Mouse (Mus musculus): ENCODE results near the gene Chrm1. TPM values are rescaled to one million over a fixed set of nuclear protein-coding genes. Genes with fewer than 3 reads are reported as not detected.

The Chrm1 gene
- total RNA-seq, 2 experiments from 2014 or later, result 0.05 to 0.10 TPM

DNA sequence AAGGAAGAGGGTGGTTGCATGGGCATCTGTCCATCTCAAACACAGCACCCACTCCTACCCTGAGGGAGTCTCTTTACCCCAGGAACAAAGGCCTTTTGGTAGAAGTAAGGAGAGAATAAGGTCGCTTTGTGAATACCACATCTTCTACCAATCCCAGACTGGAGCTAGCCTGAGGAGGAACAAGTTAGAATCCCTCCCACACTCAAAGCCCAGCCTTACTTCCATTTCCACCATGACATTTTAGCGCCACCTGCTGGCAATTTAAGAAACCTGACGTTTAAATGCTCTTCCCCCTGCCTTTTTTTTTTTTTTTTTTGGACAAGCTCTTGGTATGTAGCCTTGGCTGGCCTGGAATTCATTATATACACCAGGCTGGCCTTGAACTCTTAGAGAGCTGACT, 19.4 kb downstream of the Chrm1 start:
- peak; percentile 49 to 69 for DNase-seq (ENCODE audit: low spot score in 2 of 2)

DNA sequence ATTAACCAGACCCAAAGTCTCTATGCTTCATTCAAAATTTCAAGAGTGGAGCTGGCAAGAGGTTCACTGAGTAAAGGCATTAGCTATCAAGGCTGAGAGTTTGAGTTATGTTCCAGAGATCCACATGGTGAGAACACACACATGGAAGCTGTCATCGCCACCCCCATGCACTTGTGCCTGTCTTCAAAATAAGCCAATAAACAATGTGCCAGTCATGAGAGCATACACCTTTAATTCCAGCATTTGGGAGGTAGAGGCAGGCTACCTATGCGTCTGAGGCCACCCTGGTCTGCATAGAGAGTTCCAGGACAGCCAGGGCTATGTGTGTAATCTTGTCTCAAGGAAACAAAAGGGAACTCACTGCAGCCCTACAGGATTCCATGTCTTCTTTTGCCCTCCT, 20.0 kb downstream of the Chrm1 start:
- no peak for DNase-seq (ENCODE audit: low spot score in 2 of 2)

DNA sequence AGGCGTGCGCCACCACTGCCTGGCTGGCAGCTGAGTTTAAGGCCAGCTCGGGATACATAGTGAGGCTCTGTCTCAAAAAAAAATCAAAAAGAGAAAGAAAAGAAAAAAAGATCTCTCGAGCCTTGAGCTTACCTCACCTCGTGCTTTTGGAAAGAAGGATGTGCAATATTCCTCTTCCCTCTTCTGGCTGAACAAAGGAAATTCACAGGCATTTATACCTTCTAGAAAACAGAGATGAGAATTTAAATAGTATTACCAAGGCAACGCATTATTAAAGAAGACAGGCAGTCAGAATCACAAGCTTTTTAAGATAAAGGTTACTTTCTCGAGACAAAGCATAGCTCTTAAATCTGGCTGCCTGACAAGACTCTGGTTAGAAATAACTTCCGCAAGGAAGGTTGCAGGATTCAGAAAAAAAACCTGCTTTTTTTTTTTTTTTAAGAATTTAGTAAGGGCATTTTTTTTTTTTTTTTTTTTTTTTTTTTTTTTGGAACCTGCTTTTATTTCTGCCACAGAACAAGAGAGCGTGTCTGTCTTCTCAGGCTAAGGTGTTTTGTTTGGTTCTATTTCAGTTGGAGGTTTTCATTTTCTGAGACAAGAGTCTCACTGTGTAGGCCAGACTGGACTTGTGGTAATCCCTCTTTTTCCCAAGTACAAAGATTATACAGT, 28.4 kb downstream of the Chrm1 start:
- no peak for DNase-seq (ENCODE audit: low spot score in 2 of 2)

DNA sequence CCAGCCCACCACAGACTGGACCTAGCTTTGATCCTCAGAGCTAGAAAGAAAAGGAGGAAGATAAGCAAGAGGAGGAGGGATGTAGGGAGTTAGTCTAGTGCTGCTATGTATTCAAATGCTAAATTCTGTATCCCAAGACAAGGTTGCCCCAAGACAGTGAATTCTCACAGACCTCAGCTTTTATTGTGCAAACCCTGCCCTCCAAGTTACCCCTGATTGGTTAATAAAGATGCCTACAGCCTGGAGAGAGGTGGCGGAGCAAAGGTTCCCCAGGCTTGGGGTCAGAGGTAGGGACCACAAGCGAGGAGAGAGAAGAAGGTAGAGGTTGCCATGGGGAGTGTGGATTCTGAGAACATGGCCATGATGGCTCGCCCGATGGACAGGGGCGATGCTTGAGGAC, 29.2 kb downstream of the Chrm1 start:
- DNase-seq (ENCODE audit: low spot score in 2 of 2), result no peak

DNA sequence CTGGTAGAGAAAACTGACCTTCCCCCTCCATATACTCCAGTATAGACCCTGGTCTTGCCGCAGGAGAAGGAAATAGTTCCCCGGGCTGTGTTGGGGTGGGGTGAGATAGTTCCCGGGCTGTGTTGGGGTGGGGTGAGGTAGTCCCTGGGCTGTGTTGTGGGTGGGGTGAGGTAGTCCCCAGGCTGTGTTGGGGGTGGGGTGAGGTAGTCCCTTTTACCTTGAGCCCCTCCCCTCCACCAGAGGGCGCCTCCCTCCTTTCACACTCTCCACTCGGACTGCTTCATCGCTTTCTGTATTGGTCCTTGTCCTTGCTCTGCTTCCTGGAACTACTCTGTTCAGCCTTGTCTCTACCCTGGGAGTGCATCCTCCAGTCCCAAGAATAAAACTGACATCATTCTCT, 31.7 kb downstream of the Chrm1 start:
- DNase-seq (ENCODE audit: low spot score in 2 of 2), result no peak

DNA sequence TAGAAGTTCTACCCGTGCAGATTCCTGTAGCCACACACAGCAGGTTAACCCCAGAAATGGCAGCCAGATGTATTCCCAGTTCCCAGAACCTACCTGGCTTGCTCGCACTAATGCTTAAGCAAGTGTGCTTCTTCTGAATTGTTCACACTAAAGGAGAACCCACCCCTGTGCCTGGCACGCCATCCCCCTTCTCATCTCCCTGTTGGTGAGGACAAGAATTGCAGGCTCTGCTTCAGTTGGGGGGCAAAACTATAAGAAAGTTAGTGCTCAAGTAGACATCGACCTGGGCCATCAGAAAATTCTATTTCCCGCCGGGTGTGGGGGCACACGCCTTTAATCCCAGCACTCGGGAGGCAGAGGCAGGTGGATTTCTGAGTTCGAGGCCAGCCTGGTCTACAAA, 36.1 kb downstream of the Chrm1 start:
- DNase-seq (ENCODE audit: low spot score in 2 of 2), result no peak

DNA sequence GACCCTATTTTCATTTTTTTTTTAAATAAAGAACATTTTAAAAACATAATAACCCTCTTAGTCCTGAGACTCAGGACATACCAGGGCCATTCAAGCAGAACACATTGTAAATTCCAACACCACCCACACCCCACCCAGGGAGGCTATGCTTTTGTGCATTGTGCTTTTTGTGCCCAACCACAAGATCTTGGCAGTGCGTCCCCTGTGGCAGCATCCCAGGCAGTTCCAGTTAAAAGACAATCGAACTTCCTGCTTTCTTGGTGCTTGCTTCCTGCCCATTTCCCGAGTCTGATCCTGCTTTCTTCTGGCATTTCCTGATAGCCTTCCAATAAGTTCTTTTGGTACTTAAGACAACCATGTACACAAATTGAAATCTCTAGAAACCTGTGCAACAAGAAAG, 38.9 kb downstream of the Chrm1 start:
- DNase-seq (ENCODE audit: low spot score in 2 of 2), result no peak

DNA sequence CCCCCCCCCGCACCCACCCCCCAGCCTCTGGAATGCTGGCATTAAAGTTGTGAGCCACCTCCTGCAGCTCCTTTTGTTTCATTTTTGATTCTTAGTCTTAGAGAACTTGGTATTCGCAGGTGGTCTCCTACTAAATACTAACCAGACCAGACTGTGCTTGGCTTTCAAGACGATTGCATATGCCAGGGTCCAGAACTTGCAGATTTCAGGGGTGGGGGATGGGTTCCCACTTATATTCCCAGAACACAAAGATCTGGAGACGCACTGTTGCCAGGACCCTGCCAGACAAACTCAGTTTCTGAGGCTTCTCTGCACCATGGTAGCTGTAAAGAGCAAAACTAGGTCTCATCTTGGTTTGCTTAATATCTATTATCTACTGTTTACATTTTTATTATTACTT, 40.0 kb downstream of the Chrm1 start:
- no peak for DNase-seq (ENCODE audit: low spot score in 2 of 2)

DNA sequence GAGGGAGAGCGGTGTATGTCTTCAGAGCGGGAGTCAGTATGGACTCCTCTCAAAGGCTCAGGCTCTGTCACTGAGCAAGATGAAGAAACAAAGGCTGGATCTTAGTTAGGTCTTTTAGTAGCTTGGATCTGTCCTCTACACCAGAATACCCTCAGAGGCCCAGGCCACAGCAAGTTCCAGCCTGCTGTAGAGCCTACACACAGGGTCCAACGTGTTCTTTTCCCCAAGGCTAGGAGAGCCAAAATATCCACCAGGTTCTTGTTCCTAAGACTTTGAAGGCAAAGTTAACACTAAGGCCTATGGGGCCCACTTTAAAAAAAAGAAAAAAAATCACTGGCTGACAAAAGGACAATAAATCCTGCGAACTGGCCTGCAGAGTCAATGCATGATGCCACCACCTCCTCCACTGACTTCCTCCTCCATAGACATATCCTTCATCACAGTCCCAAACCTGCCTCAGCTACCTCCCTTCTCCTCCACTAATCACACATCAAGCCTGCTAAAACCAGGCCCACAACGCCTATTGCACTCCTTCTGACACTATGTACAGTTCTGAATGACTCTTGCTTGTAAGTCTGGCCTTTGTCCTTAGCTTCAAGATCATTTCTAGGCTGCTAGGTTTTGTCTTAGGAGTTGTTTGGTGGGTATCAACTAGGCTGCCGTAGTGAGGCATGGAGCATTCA, 41.6 kb downstream of the Chrm1 start:
- no peak for DNase-seq (ENCODE audit: low spot score in 2 of 2)

DNA sequence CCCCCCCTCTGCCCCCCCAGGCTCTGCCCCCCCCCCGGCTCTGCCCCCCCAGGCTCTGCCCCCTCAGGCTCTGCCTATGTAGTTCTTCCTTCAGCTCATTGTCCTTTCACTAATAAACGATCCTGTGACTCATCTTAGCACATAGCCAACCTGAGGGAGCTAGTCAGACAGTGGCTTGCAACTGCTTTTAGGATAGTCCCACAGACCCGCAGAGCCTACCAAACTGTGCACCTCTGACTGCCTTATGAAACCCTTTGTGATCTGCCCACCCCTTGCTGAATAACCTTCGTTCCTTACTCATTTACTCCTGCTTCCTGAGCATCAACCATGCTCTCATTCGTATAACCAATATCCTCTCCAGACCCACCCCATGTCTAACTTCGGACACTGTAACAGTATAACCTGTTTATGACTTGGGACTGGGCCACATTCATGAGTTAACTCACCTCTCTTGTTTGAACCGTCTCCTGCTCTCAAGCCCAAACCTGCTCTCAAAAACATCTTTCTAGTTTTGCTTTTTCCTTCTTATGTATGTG, 42.6 kb downstream of the Chrm1 start:
- DNase-seq (ENCODE audit: low spot score in 2 of 2), result no peak

DNA sequence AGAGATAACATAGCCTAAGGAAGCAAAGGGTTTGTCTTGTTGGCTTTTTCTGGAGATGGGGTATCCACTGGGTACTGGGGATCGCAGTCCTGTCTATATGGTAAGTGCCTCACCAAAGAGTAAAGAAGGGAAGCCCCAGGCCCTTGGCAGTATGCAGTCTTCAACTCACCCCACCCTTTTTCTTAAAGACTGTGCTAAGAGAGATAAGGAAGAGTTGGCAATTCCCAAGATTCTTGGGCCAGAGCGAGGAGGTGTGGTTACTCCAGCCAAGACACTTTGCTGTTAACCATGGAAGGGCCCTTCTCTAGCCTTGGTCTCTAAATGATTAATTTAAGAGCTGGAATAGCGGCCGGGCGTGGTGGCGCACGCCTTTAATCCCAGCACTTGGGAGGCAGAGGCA, 43.3 kb downstream of the Chrm1 start:
- no peak for DNase-seq (ENCODE audit: low spot score in 2 of 2)

DNA sequence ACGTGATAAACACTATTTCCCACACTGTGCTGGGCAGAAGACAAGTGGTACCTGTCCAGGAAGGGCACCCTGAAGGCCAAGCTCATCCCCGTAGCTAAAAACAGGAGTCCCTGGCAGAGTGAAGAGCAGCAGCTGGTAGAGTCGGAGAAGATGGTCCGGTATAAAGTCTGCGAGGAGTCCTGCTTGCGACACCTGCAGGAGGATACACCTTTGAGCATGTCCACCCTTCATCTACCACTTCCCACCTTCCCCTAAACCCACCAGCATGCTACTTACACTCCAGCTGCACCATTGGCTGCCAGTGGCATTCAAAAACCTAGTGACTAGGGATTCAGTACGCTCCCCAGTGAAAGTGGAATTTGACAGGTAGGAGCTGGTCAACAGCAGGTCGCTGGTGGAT, 45.4 kb downstream of the Chrm1 start:
- DNase-seq (ENCODE audit: low spot score in 2 of 2), result no peak

DNA sequence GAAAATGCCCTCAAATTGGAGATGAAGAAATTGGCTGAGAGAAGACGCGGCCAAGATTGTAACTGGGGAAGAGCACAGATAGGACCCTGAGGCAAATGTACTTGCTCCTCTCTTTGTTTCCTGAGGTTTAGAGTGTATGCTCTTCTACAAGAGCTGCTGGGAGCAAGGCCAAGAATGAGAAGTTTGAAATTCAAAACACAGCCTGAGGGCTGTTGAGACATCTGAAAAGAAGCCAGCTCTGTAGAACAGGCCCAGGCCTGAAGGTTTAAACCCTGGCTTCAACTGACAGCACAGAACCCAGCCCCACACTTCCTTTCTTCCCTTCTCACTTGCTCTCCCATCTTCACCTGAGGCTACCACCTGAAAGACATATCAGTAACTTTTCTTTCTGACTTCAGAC, 46.5 kb downstream of the Chrm1 start:
- no peak for DNase-seq (ENCODE audit: low spot score in 2 of 2)

DNA sequence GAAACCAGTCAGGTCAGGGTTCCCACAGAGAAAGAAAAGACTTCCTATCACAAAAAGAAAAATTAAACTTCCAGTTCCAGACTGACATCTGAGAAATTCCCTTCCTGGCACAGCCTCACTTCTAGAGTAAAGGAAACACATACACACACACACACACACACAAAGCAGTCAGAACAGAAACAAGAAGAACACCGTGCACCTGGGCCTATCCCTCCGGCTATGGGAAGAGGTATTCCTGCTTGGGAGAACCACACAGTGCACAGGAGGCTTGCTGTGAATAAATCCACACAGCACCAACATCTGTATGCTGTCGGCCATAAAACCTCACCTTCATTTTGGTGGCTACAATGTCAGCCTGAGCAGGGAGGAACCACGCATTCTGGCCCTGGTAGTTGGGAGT, 47.9 kb downstream of the Chrm1 start:
- no peak for DNase-seq (ENCODE audit: low spot score in 2 of 2)

DNA sequence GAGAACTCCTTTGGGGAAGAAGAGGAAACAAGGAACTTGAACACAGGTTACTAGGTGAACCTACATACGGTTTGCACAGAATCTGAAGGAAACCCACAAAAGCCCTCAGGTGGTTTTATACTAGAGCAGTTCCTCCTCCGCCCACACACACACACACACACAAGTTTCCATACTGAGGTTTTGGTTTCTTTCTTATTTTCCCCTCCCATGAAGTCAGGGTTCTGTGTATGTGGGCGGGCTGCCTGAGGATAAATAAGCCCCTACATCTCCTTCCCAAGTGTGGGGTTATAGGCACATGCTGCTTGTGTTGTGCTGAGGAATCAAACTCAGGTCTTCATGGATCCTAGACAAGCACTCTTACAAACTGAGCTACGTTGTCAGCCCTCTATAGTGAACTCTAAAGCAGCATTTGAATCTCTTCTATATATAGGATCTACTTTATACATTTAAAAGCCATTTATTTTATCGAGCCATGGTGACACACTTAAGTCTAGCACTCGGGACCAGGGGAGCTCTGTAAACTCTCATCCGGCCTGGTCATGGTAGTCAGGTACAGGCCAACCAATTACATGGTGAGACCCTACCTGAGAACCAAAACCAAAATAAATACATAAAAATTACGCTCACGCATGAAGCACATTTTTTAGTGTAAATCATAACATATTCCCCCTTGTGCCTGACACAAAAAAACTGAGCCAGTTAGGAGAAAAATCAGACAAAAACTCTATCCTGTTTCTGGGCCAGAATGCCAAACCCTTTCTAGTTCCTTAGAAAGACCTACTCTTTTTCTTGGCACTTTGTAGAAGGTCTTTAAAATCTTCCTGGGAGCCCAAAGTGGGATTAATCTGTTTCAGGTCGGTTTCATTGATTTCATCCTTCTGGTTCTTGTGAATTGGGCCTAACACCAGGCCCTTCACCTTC, 48.6 kb downstream of the Chrm1 start:
- no peak for DNase-seq (ENCODE audit: low spot score in 2 of 2)

DNA sequence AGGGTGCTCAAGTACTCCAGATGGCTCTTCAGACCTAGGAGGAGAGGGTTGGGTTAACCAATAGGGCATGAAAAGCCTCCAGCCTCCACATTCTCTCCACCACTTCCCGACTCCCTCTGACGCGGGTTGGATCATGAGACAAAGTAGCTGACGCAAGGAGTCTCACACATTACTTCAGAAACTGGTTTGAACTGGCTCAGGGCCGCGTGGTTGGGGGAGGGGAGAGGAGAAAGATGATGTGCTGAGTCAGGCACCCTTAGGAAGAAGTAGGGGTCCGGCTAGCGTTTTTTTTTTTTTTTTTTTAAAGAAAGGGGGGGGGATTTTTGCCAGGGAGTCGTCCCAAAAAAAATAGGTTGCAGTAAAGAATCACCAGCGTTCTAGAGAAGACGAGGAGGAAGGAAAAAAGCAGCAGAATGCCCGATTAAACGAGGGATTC, 49.3 kb downstream of the Chrm1 start:
- peak; percentile 40 to 62 for DNase-seq (ENCODE audit: low spot score in 2 of 2)

DNA sequence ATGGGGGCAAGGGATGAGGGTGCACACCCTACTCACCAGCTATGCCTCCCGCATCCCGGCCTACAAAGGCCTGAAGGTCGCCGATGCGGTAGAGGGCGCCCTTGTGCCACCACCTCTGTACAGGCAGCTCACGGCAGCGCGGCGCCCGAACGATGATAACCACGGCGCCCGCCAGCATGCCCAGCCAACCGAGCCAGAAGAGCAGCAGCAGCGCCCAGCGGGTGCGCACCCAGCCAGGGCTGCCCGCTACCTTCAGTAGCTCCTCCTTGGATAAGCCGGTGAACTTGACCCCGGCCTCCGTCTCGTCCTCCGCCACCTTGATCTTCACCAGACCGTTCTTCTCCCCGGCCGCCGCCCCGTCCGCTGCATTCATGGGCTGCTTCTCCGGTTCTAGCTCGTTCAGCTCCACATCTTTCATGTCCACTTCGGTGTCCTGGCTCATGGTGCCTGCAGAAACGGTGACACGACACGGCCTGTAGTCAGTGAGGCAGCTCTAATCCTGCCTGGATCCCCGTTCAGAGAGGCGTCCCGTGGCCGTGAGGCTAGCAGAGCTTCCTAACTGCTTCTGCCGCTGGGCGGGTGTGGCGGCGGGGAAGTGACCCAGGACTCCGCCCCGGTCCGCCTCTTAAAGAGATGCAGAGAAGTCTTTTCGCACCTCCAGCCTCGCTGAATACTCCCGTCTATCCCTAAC, 49.9 kb downstream of the Chrm1 start:
- DNase-seq (ENCODE audit: low spot score in 2 of 2), result peak; percentile 85 to 94

DNA sequence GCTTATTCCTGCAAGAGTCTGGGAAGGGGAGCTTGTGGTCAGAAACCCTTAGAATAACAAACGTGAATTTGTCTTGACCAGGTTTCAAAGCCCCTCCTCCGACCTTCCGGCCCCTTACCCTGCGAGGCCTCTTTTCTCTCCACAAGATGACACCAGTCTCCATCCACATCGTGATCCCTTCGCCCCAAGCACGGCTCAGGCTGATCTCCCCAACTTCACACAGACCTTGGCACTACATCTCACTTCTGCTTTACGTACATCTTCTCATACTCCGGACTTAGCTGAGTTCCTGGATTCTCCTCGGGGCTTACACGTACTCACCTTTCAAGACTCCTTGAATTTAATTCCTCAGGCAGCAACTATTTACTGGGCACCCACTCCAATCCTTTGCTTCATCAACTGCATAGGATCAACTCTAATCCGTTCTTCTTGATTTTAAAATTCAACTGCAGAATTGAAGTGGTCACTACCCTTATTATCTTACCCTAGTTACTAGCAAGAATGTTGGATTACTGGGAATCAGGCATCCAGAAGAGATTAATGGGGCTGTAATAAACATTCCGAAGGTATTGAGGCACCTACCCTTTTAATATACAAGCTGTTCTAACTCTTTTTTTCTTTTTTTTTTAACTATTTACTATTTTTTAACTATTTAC, 50.5 kb downstream of the Chrm1 start:
- DNase-seq (ENCODE audit: low spot score in 2 of 2), result no peak

DNA sequence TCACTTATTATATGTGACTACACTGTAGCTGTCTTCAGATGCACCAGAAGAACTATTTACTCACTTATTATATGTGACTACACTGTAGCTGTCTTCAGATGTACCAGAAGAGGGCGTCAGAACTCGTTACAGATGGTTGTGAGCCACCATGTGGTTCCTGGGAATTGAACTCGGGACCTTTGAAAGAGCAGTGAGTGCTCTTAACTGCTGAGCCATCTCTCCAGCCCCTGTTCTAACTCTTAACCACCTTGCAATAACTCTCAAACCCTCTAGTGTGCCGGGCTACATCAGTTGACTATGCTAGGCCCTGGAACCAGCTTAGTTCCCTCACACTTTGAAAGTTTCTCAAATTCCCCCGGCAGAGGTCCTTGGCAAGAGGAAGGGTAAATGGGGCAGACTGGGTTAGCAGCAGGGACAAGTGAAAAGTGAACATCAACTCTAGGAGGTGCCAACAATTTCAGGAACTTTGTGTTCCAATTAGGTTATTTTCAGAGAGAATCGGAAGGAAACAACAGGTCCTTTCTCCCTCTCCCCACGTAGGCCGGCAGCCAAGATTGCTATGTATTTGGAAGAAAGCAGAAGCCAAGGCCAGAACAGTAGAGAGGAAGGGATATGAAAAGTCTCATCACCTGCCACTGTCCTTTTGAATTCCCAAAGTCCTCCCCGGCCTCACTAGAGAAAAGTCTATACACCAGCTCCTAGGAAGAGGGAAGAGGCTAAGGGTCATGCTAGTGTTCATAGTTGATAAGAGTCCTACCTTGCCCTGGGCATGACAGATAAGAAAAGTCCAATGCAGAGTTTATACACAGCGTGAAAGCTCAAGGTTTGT, 51.3 kb downstream of the Chrm1 start:
- DNase-seq (ENCODE audit: low spot score in 2 of 2), result peak in 1 of 2 experiments; percentile 13

Measured in gastrocnemius, postnatal 4 days (tissue).